In the genomic region with DNA sequence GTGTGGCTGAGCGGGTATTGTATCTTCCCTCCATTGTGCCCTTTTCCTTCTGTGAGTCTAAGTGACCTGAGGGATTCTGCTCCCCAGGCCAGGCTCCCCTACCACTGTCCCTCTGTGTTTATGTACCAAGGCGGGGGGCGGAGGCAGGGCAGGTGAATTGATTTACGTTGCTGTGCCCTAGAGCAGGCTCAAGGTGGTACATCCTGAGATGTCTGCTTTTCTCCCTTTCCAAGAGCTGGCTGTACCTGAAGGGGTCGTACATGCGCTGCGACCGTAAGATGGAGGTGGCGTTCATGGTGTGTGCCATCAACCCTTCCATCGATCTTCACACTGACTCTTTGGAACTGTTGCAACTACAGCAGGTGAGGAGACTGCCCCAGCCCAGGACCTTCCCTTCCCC, we compare ENCODE assay signal across 10 mouse cellular contexts. TPM values are rescaled to one million over a fixed set of nuclear protein-coding genes. Genes with fewer than 3 reads are reported as not detected.
DNase-seq lines count a peak whose midpoint lies in the region; ATAC-seq lines count a peak whose summit lies in the region.
"Had no signal": no experiment of that assay in that cellular context is flagged by ENCODE, and none has a peak within 500 bp of the region (broad histone marks: within the 10 kb centered on the region; RNA-seq: fewer than 3 reads in every experiment).

No protein-coding gene starts in this region.

- no peak overlapping the region for H3K27ac ChIP-seq in kidney, embryonic 14.5 days (ENCODE audit: low read depth, low read length)
- no peak overlapping the region for H3K27ac ChIP-seq in embryonic facial prominence, embryonic 14.5 days (replicated peaks; ENCODE audit: low read depth, low read length)
- H3K27ac ChIP-seq in hindbrain, embryonic 15.5 days (replicated peaks), result no peak overlapping the region
- H3K27ac ChIP-seq in midbrain, embryonic 14.5 days (replicated peaks; ENCODE audit: low read depth, low read length), result no peak overlapping the region

- peaks cover 42% of the 10 kb centered on the region for H3K4me1 ChIP-seq in kidney, embryonic 14.5 days (ENCODE audit: control insufficient read depth, insufficient read depth, low read length)
- H3K4me1 ChIP-seq in embryonic facial prominence, embryonic 14.5 days (ENCODE audit: control insufficient read depth, insufficient read depth, low read length), result peaks cover 17% of the 10 kb centered on the region
- H3K4me1 ChIP-seq in hindbrain, embryonic 15.5 days (replicated peaks), result peaks cover 40% of the 10 kb centered on the region
- peaks cover 20% of the 10 kb centered on the region for H3K4me1 ChIP-seq in midbrain, embryonic 14.5 days (ENCODE audit: control insufficient read depth, insufficient read depth, low read length)

- WGBS in kidney, embryonic 14.5 days, result 95% methylated on average over 10 of the region's 10 CpGs
- WGBS in embryonic facial prominence, embryonic 14.5 days, result 96% methylated on average over 10 of the region's 10 CpGs
- 92% methylated on average over 10 of the region's 10 CpGs for WGBS in hindbrain, embryonic 15.5 days
- WGBS in midbrain, embryonic 14.5 days, result 96% methylated on average over 10 of the region's 10 CpGs

- H3K27me3 ChIP-seq in kidney, embryonic 14.5 days (ENCODE audit: control insufficient read depth, insufficient read depth, low read length), result no peaks in the 10 kb centered on the region
- H3K27me3 ChIP-seq in embryonic facial prominence, embryonic 14.5 days (replicated peaks; ENCODE audit: control insufficient read depth, insufficient read depth, low read length), result no peaks in the 10 kb centered on the region
- H3K27me3 ChIP-seq in hindbrain, embryonic 15.5 days, result no peaks in the 10 kb centered on the region
- H3K27me3 ChIP-seq in midbrain, embryonic 14.5 days (ENCODE audit: control insufficient read depth, insufficient read depth, low read length), result no peaks in the 10 kb centered on the region

- H3K36me3 ChIP-seq in kidney, embryonic 14.5 days (ENCODE audit: control insufficient read depth, insufficient read depth, low read length), result peaks cover 34% of the 10 kb centered on the region
- H3K36me3 ChIP-seq in embryonic facial prominence, embryonic 14.5 days (ENCODE audit: control insufficient read depth, insufficient read depth, low read length), result peaks cover 35% of the 10 kb centered on the region
- H3K36me3 ChIP-seq in hindbrain, embryonic 15.5 days, result peaks cover 27% of the 10 kb centered on the region
- H3K36me3 ChIP-seq in midbrain, embryonic 14.5 days (ENCODE audit: control insufficient read depth, insufficient read depth, low read length), result peaks cover 40% of the 10 kb centered on the region

- H3K4me2 ChIP-seq in kidney, embryonic 14.5 days (replicated peaks; ENCODE audit: low read depth, low read length), result peak overlapping the region; percentile 80; the same call in 1 of the 2 replicates
- peak overlapping the region; percentile 93 for H3K4me2 ChIP-seq in embryonic facial prominence, embryonic 14.5 days (ENCODE audit: low read depth, low read length)
- peak overlapping the region; percentile 90 for H3K4me2 ChIP-seq in hindbrain, embryonic 15.5 days
- H3K4me2 ChIP-seq in midbrain, embryonic 14.5 days (ENCODE audit: low read length), result peak overlapping the region; percentile 79

- DNase-seq in kidney, adult 8-10 months, result no peak
- DNase-seq in embryonic facial prominence, embryonic 14.5 days (ENCODE audit: low spot score), result no peak
- DNase-seq in midbrain, embryonic 14.5 days, result no peak
- no peak for DNase-seq in retina, postnatal 1 day
- no peak for DNase-seq in Muller cell, postnatal 12 days (ENCODE audit: inconsistent ontology term)
- no peak for DNase-seq in adrenal gland, postnatal 4 days (ENCODE audit: low spot score in 2 of 2)
- DNase-seq: heart, adult 11 months; thymus, postnatal 25 days had no signal

- peak overlapping the region; percentile 3; the same call in 1 of the 2 replicates for H3K4me3 ChIP-seq in kidney, embryonic 14.5 days (ENCODE audit: low read length)
- no peak overlapping the region for H3K4me3 ChIP-seq in embryonic facial prominence, embryonic 14.5 days (ENCODE audit: low read depth, low read length)
- H3K4me3 ChIP-seq in hindbrain, embryonic 15.5 days, result peak overlapping the region; percentile 84; the same call in 1 of the 2 replicates
- peak overlapping the region; percentile 80 for H3K4me3 ChIP-seq in midbrain, embryonic 14.5 days (replicated peaks; ENCODE audit: low read depth, low read length)

- peak overlapping the region; percentile 83 for H3K9ac ChIP-seq in kidney, embryonic 14.5 days (ENCODE audit: low read depth, low read length)
- peak overlapping the region; percentile 89; the same call in 1 of the 2 replicates for H3K9ac ChIP-seq in embryonic facial prominence, embryonic 14.5 days (ENCODE audit: low read depth, low read length)
- 0 out of 2 replicates have a peak overlapping the region, but pooled peaks have one; percentile 92 for H3K9ac ChIP-seq in hindbrain, embryonic 15.5 days
- H3K9ac ChIP-seq in midbrain, embryonic 14.5 days (replicated peaks; ENCODE audit: low read length), result peak overlapping the region; percentile 90; the same call in 1 of the 2 replicates

- no peak for ATAC-seq in kidney, embryonic 14.5 days (ENCODE audit: low FRiP score, low TSS enrichment)
- no peak for ATAC-seq in embryonic facial prominence, embryonic 14.5 days (ENCODE audit: low read depth)
- ATAC-seq in hindbrain, embryonic 15.5 days (ENCODE audit: low FRiP score, low read depth), result no peak
- no peak for ATAC-seq in midbrain, embryonic 14.5 days (ENCODE audit: low FRiP score, low TSS enrichment)

- no peaks in the 10 kb centered on the region for H3K9me3 ChIP-seq in kidney, embryonic 14.5 days (ENCODE audit: control insufficient read depth, low read length)
- no peaks in the 10 kb centered on the region for H3K9me3 ChIP-seq in embryonic facial prominence, embryonic 14.5 days (ENCODE audit: control insufficient read depth, low read length)
- H3K9me3 ChIP-seq in hindbrain, embryonic 15.5 days, result no peaks in the 10 kb centered on the region
- H3K9me3 ChIP-seq in midbrain, embryonic 14.5 days (ENCODE audit: control insufficient read depth, low read length), result no peaks in the 10 kb centered on the region

RNA-seq across cellular contexts. Expression of gene Men1, which starts 2.1 kb away (rescaled TPM):
- 46.1 and 49.1 TPM in 2 replicates for polyA plus RNA-seq in kidney, embryonic 14.5 days (2014; fragmentation: Nextera tagmentation; extraction: Ambion mirVana)
- polyA plus RNA-seq in embryonic facial prominence, embryonic 14.5 days (2014; fragmentation: Nextera tagmentation; extraction: Ambion mirVana), result 54.2 and 61.5 TPM in 2 replicates
- 78.8 and 82.3 TPM in 2 replicates for polyA plus RNA-seq in hindbrain, embryonic 15.5 days (2015; fragmentation: Nextera tagmentation; extraction: Ambion mirVana)
- 54.8 and 55.4 TPM in 2 replicates for polyA plus RNA-seq in midbrain, embryonic 14.5 days (2014; fragmentation: Nextera tagmentation; extraction: Ambion mirVana)
- total RNA-seq in adrenal gland, postnatal 4 days (2021), result 10 to 100 TPM; 44.3 to 47.5 TPM

RNA-seq across cellular contexts. Expression of gene Map4k2, which starts 4.0 kb away (rescaled TPM):
- polyA plus RNA-seq in kidney, embryonic 14.5 days (2014; fragmentation: Nextera tagmentation; extraction: Ambion mirVana), result 12.5 and 12.8 TPM in 2 replicates
- 9.8 and 9.9 TPM in 2 replicates for polyA plus RNA-seq in embryonic facial prominence, embryonic 14.5 days (2014; fragmentation: Nextera tagmentation; extraction: Ambion mirVana)
- 20.1 and 21.8 TPM in 2 replicates for polyA plus RNA-seq in hindbrain, embryonic 15.5 days (2015; fragmentation: Nextera tagmentation; extraction: Ambion mirVana)
- polyA plus RNA-seq in midbrain, embryonic 14.5 days (2014; fragmentation: Nextera tagmentation; extraction: Ambion mirVana), result 14.3 and 18.8 TPM in 2 replicates
- total RNA-seq in adrenal gland, postnatal 4 days (2021), result 10 to 100 TPM; 61.1 to 62.0 TPM

RNA-seq across cellular contexts. Expression of gene Sf1, which starts 26.6 kb away (rescaled TPM):
- 127 and 183 TPM in 2 replicates for polyA plus RNA-seq in kidney, embryonic 14.5 days (2014; fragmentation: Nextera tagmentation; extraction: Ambion mirVana)
- polyA plus RNA-seq in embryonic facial prominence, embryonic 14.5 days (2014; fragmentation: Nextera tagmentation; extraction: Ambion mirVana), result 135 and 140 TPM in 2 replicates
- polyA plus RNA-seq in hindbrain, embryonic 15.5 days (2015; fragmentation: Nextera tagmentation; extraction: Ambion mirVana), result 103 and 117 TPM in 2 replicates
- 99.6 and 125 TPM in 2 replicates for polyA plus RNA-seq in midbrain, embryonic 14.5 days (2014; fragmentation: Nextera tagmentation; extraction: Ambion mirVana)
- total RNA-seq in adrenal gland, postnatal 4 days (2021), result 100 to 1,000 TPM; 270 to 308 TPM

RNA-seq across cellular contexts. Expression of gene Cdc42bpg, which starts 30.7 kb away (rescaled TPM):
- 0.89 and 2.0 TPM in 2 replicates for polyA plus RNA-seq in kidney, embryonic 14.5 days (2014; fragmentation: Nextera tagmentation; extraction: Ambion mirVana)
- 1.5 and 1.6 TPM in 2 replicates for polyA plus RNA-seq in embryonic facial prominence, embryonic 14.5 days (2014; fragmentation: Nextera tagmentation; extraction: Ambion mirVana)
- 0.36 and 0.38 TPM in 2 replicates for polyA plus RNA-seq in hindbrain, embryonic 15.5 days (2015; fragmentation: Nextera tagmentation; extraction: Ambion mirVana)
- polyA plus RNA-seq in midbrain, embryonic 14.5 days (2014; fragmentation: Nextera tagmentation; extraction: Ambion mirVana), result 0.43 and 1.3 TPM in 2 replicates
- total RNA-seq in adrenal gland, postnatal 4 days (2021), result 10 to 100 TPM; 18.4 to 20.6 TPM

RNA-seq across cellular contexts. Expression of gene Pygm, which starts 47.3 kb away (rescaled TPM):
- 15.7 and 16.4 TPM in 2 replicates for polyA plus RNA-seq in kidney, embryonic 14.5 days (2014; fragmentation: Nextera tagmentation; extraction: Ambion mirVana)
- 49.5 and 84.3 TPM in 2 replicates for polyA plus RNA-seq in embryonic facial prominence, embryonic 14.5 days (2014; fragmentation: Nextera tagmentation; extraction: Ambion mirVana)
- polyA plus RNA-seq in hindbrain, embryonic 15.5 days (2015; fragmentation: Nextera tagmentation; extraction: Ambion mirVana), result 7.0 and 7.6 TPM in 2 replicates
- polyA plus RNA-seq in midbrain, embryonic 14.5 days (2014; fragmentation: Nextera tagmentation; extraction: Ambion mirVana), result 2.0 and 2.9 TPM in 2 replicates
- 100 to 1,000 TPM in 1 of 2 experiments, 10 to 100 TPM in 1; 81.8 to 113 TPM for total RNA-seq in adrenal gland, postnatal 4 days (2021)
